Mouse (Mus musculus) heart, embryonic 15.5 days (tissue): ENCODE results near the gene Gm28047. TPM values are rescaled to one million over a fixed set of nuclear protein-coding genes. Genes with fewer than 3 reads are reported as not detected.
A peak's percentile ranks its signal among the peaks of the same experiment; 100 is the strongest.
"Not testable (repeated sequence)": the region's sequence is repeated elsewhere in the genome, so short reads cannot be mapped to it uniquely, and the experiment has no call there.

ENCODE experiments used
- ATAC-seq: fragments of 200-750 bp; cut with Nextera tagmentation; replicated peaks from 2 replicates; pipeline ENCODE4 v1.8.0; 2017; ENCODE audit warnings: low read depth, moderate TSS enrichment; ENCODE audit not compliant: insufficient number of reproducible peaks, insufficient read depth, low FRiP score
- H3K27ac ChIP-seq: fragments of 300-500 bp; sonication (generic); 2 replicates; pipeline ENCODE4 v1.5.1; 2015; ENCODE audit warnings: mild to moderate bottlenecking, inconsistent platforms
- H3K27me3 ChIP-seq: fragments of 300-500 bp; sonication (generic); 2 replicates; pipeline ENCODE4 v1.6.1; 2015; ENCODE audit warnings: inconsistent platforms
- H3K36me3 ChIP-seq: fragments of 300-500 bp; sonication (generic); 2 replicates; pipeline ENCODE4 v1.6.1; 2015; ENCODE audit warnings: mild to moderate bottlenecking, inconsistent platforms
- H3K4me1 ChIP-seq: fragments of 300-500 bp; sonication (generic); replicated peaks from 2 replicates; pipeline ENCODE4 v1.6.1; 2015; ENCODE audit warnings: inconsistent platforms
- H3K4me2 ChIP-seq: fragments of 300-500 bp; sonication (generic); 2 replicates; pipeline ENCODE4 v1.6.1; 2015; ENCODE audit warnings: inconsistent platforms, mild to moderate bottlenecking, moderate library complexity
- H3K4me3 ChIP-seq: fragments of 300-500 bp; sonication (generic); 2 replicates; pipeline ENCODE4 v1.5.1; 2015; ENCODE audit warnings: mild to moderate bottlenecking, inconsistent platforms
- H3K9ac ChIP-seq: fragments of 300-500 bp; sonication (generic); 2 replicates; pipeline ENCODE4 v1.6.1; 2015; ENCODE audit warnings: mild to moderate bottlenecking, inconsistent platforms
- H3K9me3 ChIP-seq: fragments of 300-500 bp; sonication (generic); replicated peaks from 2 replicates; pipeline ENCODE4 v1.6.1; 2016; ENCODE audit warnings: inconsistent platforms
- WGBS: fragments of 180-500 bp; shearing (Covaris S2); methylation state at CpG from one replicate; pipeline ENCODE4 v1.1.7; 2015; ENCODE audit warnings: mixed read lengths; 5-methylcytosine and 5-hydroxymethylcytosine counted together
- polyA plus RNA-seq: library from polyadenylated mRNA; unstranded; fragments of >200 nt; fragmentation: Nextera tagmentation; extraction: Ambion mirVana; gene quantifications from 2 replicates; pipeline ENCODE4 v1.2.1, GENCODE M21; 2015

The Gm28047 gene
- polyA plus RNA-seq: 0.24 TPM in 1 of 2 replicates, not detected in the other

GRCm38 (mm10) chr15:102624970-102625686 is at the start of gene Gm28047, which contains the start of gene Atf7:
Gene Gm28047 (minus strand): TSS chr15:102625067.
Gene Atf7 (minus strand): TSS chr15:102625464.
- peak within 1 kb of the TSS; percentile 88 for H3K4me3 ChIP-seq
- under 1% methylated on average over 50 of the region's 51 CpGs for WGBS
- H3K4me1 ChIP-seq: peaks cover 24% of the 10 kb centered on the region
- H3K36me3 ChIP-seq: no peaks in the 10 kb centered on the region
- H3K27me3 ChIP-seq: no peaks in the 10 kb centered on the region
- H3K27ac ChIP-seq: peak within 1 kb of the TSS; percentile 100
- H3K9ac ChIP-seq: peak within 1 kb of the TSS; percentile 83
- H3K9me3 ChIP-seq: no peaks in the 10 kb centered on the region
- peak within 1 kb of the TSS; percentile 84 for H3K4me2 ChIP-seq
- ATAC-seq: peak; percentile 99

GRCm38 (mm10) chr15:102673548-102673947 is 48.7 kb upstream of the Gm28047 start:
- H3K9me3 ChIP-seq: no peaks in the 10 kb centered on the region
- H3K9ac ChIP-seq: no peak overlapping the region
- no peaks in the 10 kb centered on the region for H3K36me3 ChIP-seq
- H3K27me3 ChIP-seq: no peaks in the 10 kb centered on the region
- peak overlapping the region; percentile 97 for H3K27ac ChIP-seq
- peak overlapping the region; percentile 76 for H3K4me2 ChIP-seq
- H3K4me1 ChIP-seq: peaks cover 30% of the 10 kb centered on the region
- peak; percentile 27 for ATAC-seq
- WGBS: 3% methylated on average over 10 of the region's 10 CpGs
- H3K4me3 ChIP-seq: peak overlapping the region; percentile 35

DNA sequence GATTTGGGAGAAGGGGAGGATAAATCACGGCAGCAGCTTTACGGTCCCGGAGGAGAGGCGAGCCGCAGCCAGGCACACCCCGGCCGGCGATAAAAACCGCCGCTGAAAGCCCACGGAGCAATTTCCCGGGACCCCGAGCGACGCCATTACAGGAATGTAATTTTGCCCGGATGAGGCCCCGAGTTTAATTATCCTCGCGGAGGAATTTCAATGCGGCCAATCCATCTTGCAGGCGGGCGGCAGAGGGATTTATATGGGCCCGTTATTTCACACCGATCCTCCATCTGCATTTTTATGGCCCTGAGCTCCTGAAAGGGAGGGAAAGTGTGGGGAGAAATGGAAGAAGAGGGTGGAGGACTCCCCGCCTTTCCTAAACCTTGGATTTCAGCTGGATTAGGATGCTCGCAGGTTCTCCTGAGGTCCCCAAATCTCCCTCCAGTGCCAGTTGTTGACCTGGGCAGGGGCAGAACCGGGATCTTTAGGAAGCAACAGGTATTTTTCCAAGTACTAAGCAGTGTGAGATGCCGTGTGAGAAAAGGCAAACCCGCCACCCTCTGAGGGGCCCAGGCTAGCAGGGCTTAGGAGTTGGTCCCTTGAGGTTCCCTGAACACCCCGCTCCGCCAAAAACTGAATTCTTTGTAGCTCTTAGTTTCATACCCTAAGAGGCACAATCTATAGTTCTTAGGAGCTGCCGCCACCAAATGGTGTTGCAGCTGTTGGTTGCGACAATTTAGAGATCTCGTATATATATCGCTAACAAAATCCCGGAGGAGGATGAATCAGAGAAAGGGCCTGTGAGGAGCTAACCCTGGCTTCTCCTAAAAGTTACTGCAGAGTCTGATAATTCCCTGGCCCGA is 47.6 kb upstream of the Gm28047 start, which contains the start of gene Atp5g2:
Atp5g2 (minus strand) TSS at position 138 of the 857 bp plus-strand sequence.
- H3K27ac ChIP-seq: peak within 1 kb of the TSS; percentile 97
- WGBS: 4% methylated on average over 37 of the region's 37 CpGs
- H3K4me1 ChIP-seq: peaks cover 32% of the 10 kb centered on the region
- peak within 1 kb of the TSS; percentile 76 for H3K4me2 ChIP-seq
- no peak for ATAC-seq
- H3K9me3 ChIP-seq: no peaks in the 10 kb centered on the region
- peak within 1 kb of the TSS; percentile 73 for H3K9ac ChIP-seq
- peak within 1 kb of the TSS; percentile 54 for H3K4me3 ChIP-seq
- H3K36me3 ChIP-seq: peaks cover 6% of the 10 kb centered on the region
- H3K27me3 ChIP-seq: no peaks in the 10 kb centered on the region

- ATAC-seq: peak; percentile 64
- Histone ChIP-seq H3K4me2 (peak overlapping the region; percentile 76), H3K9ac (peak overlapping the region; percentile 73), H3K9me3 (no peaks in the 10 kb centered on the region), H3K36me3 (peaks cover 13% of the 10 kb centered on the region), H3K27me3 (no peaks in the 10 kb centered on the region), H3K4me3 (peak overlapping the region; percentile 54), H3K4me1 (peaks cover 32% of the 10 kb centered on the region), H3K27ac (peak overlapping the region; percentile 97)
- under 1% methylated on average over 34 of the region's 34 CpGs for WGBS
Observed at GRCm38 (mm10) chr15:102671721-102672214, 46.9 kb upstream of the Gm28047 start.

DNA sequence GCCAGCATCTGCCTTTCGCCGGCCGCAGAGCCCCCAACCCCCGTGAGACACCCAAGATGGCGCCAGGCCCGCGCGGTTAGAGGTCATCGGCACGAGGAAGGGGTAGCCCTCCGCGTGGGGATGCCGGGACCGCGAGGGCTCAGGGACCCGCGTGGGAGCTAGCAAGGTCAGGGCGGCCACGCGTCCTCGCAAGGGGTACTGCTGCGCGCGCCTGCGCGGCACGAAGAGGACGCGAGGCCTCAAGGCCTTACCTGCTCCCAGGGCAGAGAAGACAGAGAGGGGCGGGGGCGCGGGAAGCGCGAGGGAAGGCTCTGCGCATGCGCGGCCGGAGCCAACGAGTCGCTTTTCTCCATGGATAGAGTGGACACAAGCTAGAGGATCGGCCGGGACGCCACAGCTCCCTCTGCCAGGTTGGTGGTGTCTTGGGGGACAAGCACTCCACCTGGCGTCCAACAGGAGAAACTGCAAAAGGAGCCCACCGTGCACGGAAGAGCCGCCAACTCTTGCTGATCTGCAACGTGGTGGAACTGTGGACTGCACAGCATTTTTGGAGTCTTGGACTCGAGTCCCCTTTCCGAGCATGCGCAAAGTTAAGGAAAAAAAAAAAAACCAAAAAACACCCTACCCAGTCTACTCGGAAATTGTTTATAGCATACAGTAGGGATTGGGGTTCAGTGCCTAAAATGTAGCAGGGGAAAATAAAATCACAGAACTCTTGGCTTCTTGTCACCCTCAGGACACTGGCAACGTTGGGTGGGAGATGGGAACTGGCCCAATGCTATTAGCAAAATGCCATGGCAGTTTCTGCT is 46.1 kb upstream of the Gm28047 start:
- ATAC-seq: peak; percentile 90
- H3K9me3 ChIP-seq: no peaks in the 10 kb centered on the region

GRCm38 (mm10) chr15:102670281-102670680 is 45.4 kb upstream of the Gm28047 start:
- Histone ChIP-seq H3K27me3 (no peaks in the 10 kb centered on the region), H3K9ac (peak overlapping the region; percentile 86), H3K4me3 (peak overlapping the region; percentile 70), H3K36me3 (peaks cover 24% of the 10 kb centered on the region), H3K27ac (peak overlapping the region; percentile 97), H3K4me1 (peaks cover 34% of the 10 kb centered on the region), H3K4me2 (peak overlapping the region; percentile 77), H3K9me3 (no peaks in the 10 kb centered on the region)
- WGBS: 8% methylated on average over 6 of the region's 6 CpGs
- ATAC-seq: no peak

More for the DNA sequence above, 46.1 kb upstream of the Gm28047 start:
- Histone ChIP-seq H3K27ac (peak overlapping the region; percentile 97), H3K4me2 (peak overlapping the region; percentile 77), H3K4me1 (peaks cover 32% of the 10 kb centered on the region), H3K4me3 (peak overlapping the region; percentile 70), H3K9ac (peak overlapping the region; percentile 86), H3K27me3 (no peaks in the 10 kb centered on the region), H3K36me3 (peaks cover 19% of the 10 kb centered on the region)
- under 1% methylated on average over 53 of the region's 53 CpGs for WGBS

GRCm38 (mm10) chr15:102669571-102669970 is 44.7 kb upstream of the Gm28047 start:
- Histone ChIP-seq H3K4me1 (peaks cover 34% of the 10 kb centered on the region), H3K4me2 (peak overlapping the region; percentile 77), H3K9me3 (no peaks in the 10 kb centered on the region), H3K9ac (no peak overlapping the region), H3K36me3 (peaks cover 31% of the 10 kb centered on the region), H3K27ac (no peak overlapping the region), H3K4me3 (peak overlapping the region; percentile 0; the same call in 1 of the 2 replicates), H3K27me3 (no peaks in the 10 kb centered on the region)
- WGBS: 85% methylated on average over 8 of the region's 8 CpGs
- ATAC-seq: no peak

GRCm38 (mm10) chr15:102665494-102665893 is 40.6 kb upstream of the Gm28047 start:
- no peak for ATAC-seq
- H3K9me3 ChIP-seq: no peaks in the 10 kb centered on the region

DNA sequence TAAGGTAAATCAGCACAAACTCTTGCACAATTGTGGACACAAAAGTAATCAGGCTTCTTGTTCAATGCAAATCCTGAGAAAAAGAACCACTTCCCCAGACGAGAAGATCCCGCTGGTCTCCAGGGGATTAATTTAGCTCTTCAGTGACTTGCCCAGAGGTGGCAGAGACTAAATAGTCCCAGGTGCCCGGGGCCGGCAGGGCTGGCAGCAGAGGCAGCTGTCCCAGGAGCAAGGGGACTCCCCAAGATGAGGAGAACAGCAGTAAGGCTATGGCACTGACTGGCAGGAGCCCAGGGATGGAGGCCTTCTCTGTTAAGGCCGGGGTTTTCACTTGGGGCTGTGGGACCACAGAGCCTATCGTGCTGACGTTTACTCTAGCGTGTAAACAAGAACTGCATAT is 39.0 kb upstream of the Gm28047 start:
- 92% methylated on average over 8 of the region's 8 CpGs for WGBS
- no peak overlapping the region for H3K27ac ChIP-seq
- H3K36me3 ChIP-seq: peaks cover 58% of the 10 kb centered on the region
- ATAC-seq: no peak
- no peak overlapping the region for H3K9ac ChIP-seq
- no peak overlapping the region for H3K4me3 ChIP-seq
- H3K4me2 ChIP-seq: no peak overlapping the region
- 0 out of 2 replicates have a peak, but pooled peaks cover 4% of the 10 kb centered on the region for H3K4me1 ChIP-seq
- no peaks in the 10 kb centered on the region for H3K27me3 ChIP-seq
- no peaks in the 10 kb centered on the region for H3K9me3 ChIP-seq

More at GRCm38 (mm10) chr15:102665494-102665893, 40.6 kb upstream of the Gm28047 start:
- Histone ChIP-seq H3K4me3 (no peak overlapping the region), H3K9ac (no peak overlapping the region), H3K27me3 (no peaks in the 10 kb centered on the region), H3K4me2 (no peak overlapping the region), H3K4me1 (peaks cover 12% of the 10 kb centered on the region; the same call in 1 of the 2 replicates), H3K36me3 (peaks cover 58% of the 10 kb centered on the region), H3K27ac (peak overlapping the region; percentile 35; the same call in 1 of the 2 replicates)
- WGBS: 44% methylated on average over 4 of the region's 4 CpGs

DNA sequence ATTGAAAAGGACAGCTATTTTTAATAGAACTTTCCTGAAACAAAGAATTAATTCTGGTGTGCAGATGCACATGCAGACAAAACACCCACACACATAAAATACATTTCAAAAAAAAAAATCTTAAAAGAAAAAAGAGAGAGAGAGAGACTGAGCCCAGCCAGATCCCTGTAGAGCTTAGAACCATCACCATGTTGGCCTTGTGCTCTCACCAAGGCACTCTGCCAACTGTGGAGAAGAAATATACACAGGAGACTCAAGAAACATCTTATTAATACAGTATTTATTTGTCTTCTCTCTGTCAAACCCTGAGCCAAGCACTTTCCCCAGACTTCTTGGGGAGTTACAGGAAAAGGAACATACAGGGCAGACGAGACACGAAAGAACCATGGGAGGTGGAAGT is 37.7 kb upstream of the Gm28047 start:
- H3K9me3 ChIP-seq, H3K27ac ChIP-seq, H3K27me3 ChIP-seq, H3K4me1 ChIP-seq, H3K4me2 ChIP-seq, H3K4me3 ChIP-seq, ATAC-seq, H3K9ac ChIP-seq: not testable (repeated sequence)
- peaks cover 53% of the 10 kb centered on the region for H3K36me3 ChIP-seq
- 80% methylated on average over 1 of the region's 2 CpGs for WGBS
